Mouse (Mus musculus) liver, embryonic 14 days (tissue): ENCODE results near the gene Kif22. TPM values are rescaled to one million over a fixed set of nuclear protein-coding genes. Genes with fewer than 3 reads are reported as not detected.

Experiments used
- polyA plus RNA-seq: library from polyadenylated mRNA; depleted of rRNA; stranded (reverse); fragments of >200 nt; gene quantifications from 2 replicates; pipeline ENCODE4 v1.2.3, GENCODE M21; 2012; rRNA removed

Gene Kif22
- 58.9 and 63.9 TPM in 2 replicates for polyA plus RNA-seq

DNA sequence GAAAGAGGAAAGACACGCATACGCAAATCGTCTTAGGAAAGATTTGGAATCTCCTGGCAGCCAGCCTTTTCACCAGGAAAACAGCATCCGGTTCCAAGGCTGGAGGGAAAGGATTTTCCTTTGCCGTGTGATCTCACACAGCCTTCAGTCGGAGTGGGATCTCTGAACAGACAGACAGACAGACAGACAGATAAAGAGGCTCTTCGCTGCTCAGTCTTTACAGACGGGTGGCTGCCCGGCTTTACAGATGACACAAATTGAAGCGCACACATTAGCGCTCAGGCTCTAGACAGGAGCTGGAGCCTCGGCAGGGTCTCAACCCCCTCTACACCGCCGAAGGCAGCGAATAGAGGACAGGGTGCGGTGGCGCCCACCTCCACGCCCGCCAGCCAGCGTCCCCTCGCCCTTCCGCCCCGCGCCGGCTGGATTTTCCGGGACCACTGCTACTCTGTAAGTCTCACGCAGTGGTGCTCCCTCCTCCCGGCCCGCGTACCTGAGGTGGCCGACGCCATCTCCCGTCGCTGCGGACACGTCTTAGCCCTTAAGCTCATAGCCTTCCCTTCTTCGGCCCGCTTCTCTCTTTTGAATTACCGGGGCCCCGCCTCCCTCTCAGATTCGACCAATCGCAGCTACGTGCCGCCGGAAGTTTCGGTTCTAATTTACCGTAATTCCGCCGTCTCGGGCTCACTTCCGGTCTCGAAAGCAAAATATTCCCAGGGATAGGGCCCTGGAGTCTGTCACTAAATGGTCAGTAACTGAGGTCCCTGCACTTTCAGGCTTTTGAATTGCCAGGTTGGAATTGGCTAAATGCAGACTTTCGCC lies at the start of gene Kif22:
TSS of gene Kif22 (minus strand) at position 621 of the 822 bp plus-strand sequence.

DNA sequence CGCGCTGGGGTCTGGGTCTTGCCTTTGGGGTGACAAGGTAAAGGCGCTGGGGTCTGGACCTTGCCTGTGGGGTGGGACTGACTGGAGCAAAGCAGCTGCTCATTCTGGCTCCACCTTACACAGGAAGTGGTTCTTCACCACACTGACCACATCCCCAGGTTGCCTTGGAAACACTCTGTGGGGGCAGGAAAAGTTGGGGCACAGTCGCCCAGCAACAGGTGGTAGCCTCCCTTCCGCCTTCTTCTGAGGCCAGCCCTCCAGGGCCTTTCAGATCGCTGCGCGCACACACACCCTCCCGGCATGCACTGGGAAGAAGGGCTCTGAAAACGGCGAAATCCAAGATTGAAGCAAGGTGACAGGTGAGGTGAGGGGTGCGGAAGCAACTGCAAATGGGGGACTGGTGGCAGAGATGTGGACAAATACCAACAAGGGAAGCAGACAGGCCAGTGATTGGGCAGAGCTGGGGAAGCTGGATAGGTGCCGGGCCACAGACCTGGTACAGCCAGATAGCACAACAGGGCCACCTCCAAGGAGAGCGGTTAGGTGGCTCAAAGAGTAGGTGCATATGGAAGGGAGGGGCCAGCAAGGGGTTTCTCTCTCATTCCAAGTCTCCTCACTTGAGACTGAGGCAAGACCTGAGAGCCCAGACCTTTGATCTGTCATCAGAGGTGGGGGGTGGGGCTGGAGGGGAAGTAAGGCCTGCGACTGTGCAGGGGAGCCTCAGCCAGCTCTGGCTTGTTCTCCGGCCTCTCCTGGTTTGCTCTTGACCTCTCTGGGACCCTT lies 49.0 kb upstream of the Kif22 start, which contains the start of gene AI467606:
TSS of gene AI467606 (plus strand) at position 246 of the 783 bp plus-strand sequence.

GRCm38 (mm10) chr7:127087278-127088010 lies 45.2 kb upstream of the Kif22 start, which contains the start of gene Zg16:
Gene Zg16 (minus strand): TSS chr7:127087328.

DNA sequence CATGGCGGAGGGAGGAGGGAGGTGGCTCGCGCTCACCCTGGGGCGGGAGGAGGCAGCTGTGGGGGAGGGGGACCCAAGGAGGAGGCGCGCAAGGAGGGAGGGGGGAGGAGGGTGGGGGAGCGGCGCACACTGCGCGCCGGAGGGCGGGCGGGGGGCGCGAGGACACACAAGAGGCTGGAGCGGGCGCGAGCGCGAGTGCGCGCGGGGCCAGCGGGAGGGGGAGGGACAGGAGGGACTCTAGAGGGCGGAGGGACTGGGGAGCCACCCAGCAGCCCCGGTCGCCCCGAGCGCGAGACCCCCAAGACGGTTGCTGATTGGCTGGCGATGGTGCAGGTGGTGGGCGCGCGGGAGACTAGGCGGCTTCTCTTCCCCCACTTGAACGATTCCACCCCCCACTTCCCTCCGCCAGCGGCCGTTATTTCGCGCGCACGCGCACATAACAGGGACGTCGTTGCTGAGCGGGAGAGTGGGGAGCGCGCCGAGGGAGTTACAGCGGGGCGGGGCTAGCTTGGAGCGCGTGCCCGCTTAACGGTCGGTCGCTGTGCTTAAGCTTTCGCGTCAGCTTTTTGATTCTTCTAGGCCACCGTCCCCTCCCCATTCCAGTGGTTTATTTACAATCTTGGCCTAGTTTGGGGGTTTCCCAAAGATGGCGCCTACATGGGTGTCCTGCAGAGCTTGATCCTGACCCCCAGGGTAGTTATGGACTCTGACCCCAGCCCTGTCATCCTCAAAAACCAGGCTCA lies 15.1 kb downstream of the Kif22 start, which contains the start of gene Maz:
TSS of gene Maz (minus strand) at position 54 of the 743 bp plus-strand sequence.

GRCm38 (mm10) chr7:127020901-127021562 lies 21.2 kb downstream of the Kif22 start, which contains the start of the genes Gm42742 and Prrt2:
Gene Gm42742 (minus strand): TSS chr7:127021097.
Gene Prrt2 (minus strand): TSS chr7:127021211.

GRCm38 (mm10) chr7:127016971-127017949 lies 25.0 kb downstream of the Kif22 start, which contains the start of gene Pagr1a:
Gene Pagr1a (minus strand): TSS chr7:127017352.

GRCm38 (mm10) chr7:127016481-127016485 lies 26.0 kb downstream of the Kif22 start, which contains the start of gene Pagr1b:
Gene Pagr1b (minus strand): TSS chr7:127016484.

GRCm38 (mm10) chr7:127014320-127014719 lies 28.0 kb downstream of the Kif22 start, which contains the start of gene Mvp:
Gene Mvp (minus strand): TSS chr7:127014621.

Other genes with a start within 250 kb of the Kif22 start
- gene Ppp4c, start 250.0 kb downstream of the Kif22 start, polyA plus RNA-seq: 74.0 and 86.5 TPM in 2 replicates
- 0.09 and 0.13 TPM in 2 replicates for gene Fam57b, start 244.8 kb downstream of the Kif22 start, polyA plus RNA-seq
- gene 4930451I11Rik, start 210.8 kb downstream of the Kif22 start, polyA plus RNA-seq: not detected in 2 replicates
- 0.01 and 0.03 TPM in 2 replicates for gene Doc2a, start 195.1 kb downstream of the Kif22 start, polyA plus RNA-seq
- 58.3 and 79.1 TPM in 2 replicates for gene Hirip3, start 180.5 kb downstream of the Kif22 start, polyA plus RNA-seq
- gene Ino80e, start 180.1 kb downstream of the Kif22 start, polyA plus RNA-seq: 23.2 and 24.6 TPM in 2 replicates
- gene Taok2, start 157.8 kb downstream of the Kif22 start, polyA plus RNA-seq: 15.6 and 17.1 TPM in 2 replicates
- gene Tmem219, start 119.6 kb downstream of the Kif22 start, polyA plus RNA-seq: 9.6 and 10.9 TPM in 2 replicates
- 4.2 and 4.6 TPM in 2 replicates for gene Kctd13, start 113.6 kb downstream of the Kif22 start, polyA plus RNA-seq
- not detected in 2 replicates for gene Asphd1, start 92.9 kb downstream of the Kif22 start, polyA plus RNA-seq
- 0.18 and 0.26 TPM in 2 replicates for gene Sez6l2, start 91.9 kb downstream of the Kif22 start, polyA plus RNA-seq
- 29.7 and 37.0 TPM in 2 replicates for gene Cdipt, start 66.6 kb downstream of the Kif22 start, polyA plus RNA-seq
- 0.23 and 0.35 TPM in 2 replicates for gene Cdiptos, start 66.4 kb downstream of the Kif22 start, polyA plus RNA-seq
- 4.0 and 4.7 TPM in 2 replicates for gene Mvp, start 27.9 kb downstream of the Kif22 start, polyA plus RNA-seq
- gene Pagr1b, start 26.0 kb downstream of the Kif22 start, polyA plus RNA-seq: 0.08 TPM in 1 of 2 replicates, not detected in the other
- 10.6 and 17.2 TPM in 2 replicates for gene Pagr1a, start 25.1 kb downstream of the Kif22 start, polyA plus RNA-seq
- gene Gm42742, start 21.4 kb downstream of the Kif22 start, polyA plus RNA-seq: 12.4 and 21.2 TPM in 2 replicates
- gene Prrt2, start 21.3 kb downstream of the Kif22 start, polyA plus RNA-seq: 0.12 and 0.26 TPM in 2 replicates
- gene Maz, start 15.4 kb downstream of the Kif22 start, polyA plus RNA-seq: 84.8 and 98.3 TPM in 2 replicates
- 0.08 TPM in 1 of 2 replicates, not detected in the other for gene Zg16, start 44.9 kb upstream of the Kif22 start, polyA plus RNA-seq
- gene AI467606, start 48.9 kb upstream of the Kif22 start, polyA plus RNA-seq: 4.3 and 5.9 TPM in 2 replicates
- gene Qprt, start 79.8 kb upstream of the Kif22 start, polyA plus RNA-seq: 32.4 and 37.2 TPM in 2 replicates
- gene Spn, start 95.4 kb upstream of the Kif22 start, polyA plus RNA-seq: 9.5 and 11.2 TPM in 2 replicates
- gene Cd2bp2, start 153.6 kb upstream of the Kif22 start, polyA plus RNA-seq: 31.0 and 35.9 TPM in 2 replicates
- 13.4 and 15.2 TPM in 2 replicates for gene Tbc1d10b, start 166.0 kb upstream of the Kif22 start, polyA plus RNA-seq
- 16.2 and 46.6 TPM in 2 replicates for gene Mylpf, start 166.4 kb upstream of the Kif22 start, polyA plus RNA-seq
- 3.4 and 3.5 TPM in 2 replicates for gene Zfp553, start 190.6 kb upstream of the Kif22 start, polyA plus RNA-seq
- gene Sept1, start 190.7 kb upstream of the Kif22 start, polyA plus RNA-seq: 15.1 and 15.2 TPM in 2 replicates
- gene Zfp771, start 201.8 kb upstream of the Kif22 start, polyA plus RNA-seq: 19.1 and 19.2 TPM in 2 replicates
- 56.0 and 63.0 TPM in 2 replicates for gene Dctpp1, start 218.2 kb upstream of the Kif22 start, polyA plus RNA-seq
- 42.7 and 50.6 TPM in 2 replicates for gene Sephs2, start 231.6 kb upstream of the Kif22 start, polyA plus RNA-seq